Mouse (Mus musculus) lung, adult 2 months (tissue): Measurements from ENCODE around the gene Rap1a. TPM values are rescaled to one million over a fixed set of nuclear protein-coding genes. Genes with fewer than 3 reads are reported as not detected.

Experiments used
- DNase-seq: peaks from one replicate; pipeline ENCODE4 v3.0.0; 2022
- H3K4me1 ChIP-seq: fragments of 200-500 bp; 2 replicates; pipeline ENCODE4 v1.6.1; 2011; ENCODE audit warnings: low read length; ENCODE audit not compliant: control insufficient read depth, insufficient read depth
- H3K4me3 ChIP-seq: fragments of 200-500 bp; replicated peaks from 2 replicates; pipeline ENCODE3; 2011; ENCODE audit warnings: low read depth, mild to moderate bottlenecking, control low read depth, low read length; ENCODE audit errors: extremely low read depth
- CTCF ChIP-seq: fragments of 200-500 bp; IDR thresholded peaks from 2 replicates; pipeline ENCODE4 v1.5.1; 2011; ENCODE audit warnings: mild to moderate bottlenecking, low read length, control low read depth; ENCODE audit not compliant: insufficient read depth
- POLR2A ChIP-seq: fragments of 200-500 bp; IDR thresholded peaks from 2 replicates; pipeline ENCODE4 v1.6.1; 2011; ENCODE audit warnings: low read depth, mild to moderate bottlenecking, control low read depth, low read length, borderline replicate concordance; ENCODE audit errors: extremely low read depth
- WGBS: fragments of 180-500 bp; shearing (Covaris S2); methylation state at CpG from one replicate; pipeline ENCODE4 v1.1.7; 2018; 5-methylcytosine and 5-hydroxymethylcytosine counted together
- polyA plus RNA-seq: library from polyadenylated mRNA; depleted of rRNA; stranded (reverse); fragments of >200 nt; gene quantifications from 2 replicates; pipeline ENCODE4 v1.2.3, GENCODE M21; 2012

Rap1a gene
- polyA plus RNA-seq, 1 experiment = 18.1 TPM

- DNase-seq = no peak
- H3K4me1 ChIP-seq = peaks cover 24% of the 10 kb centered on the region
- TF ChIP-seq POLR2A (no peak), CTCF (no peak)
- WGBS = 76% methylated on average over 11 of the region's 11 CpGs
- H3K4me3 ChIP-seq = no peak overlapping the region
Measured at GRCm38 (mm10) chr3:105806519-105807249, 5.5 kb upstream of the Rap1a start.

- WGBS = 41% methylated on average over 11 of the region's 11 CpGs
- DNase-seq = no peak
- H3K4me1 ChIP-seq = peaks cover 32% of the 10 kb centered on the region
- no peak overlapping the region for H3K4me3 ChIP-seq
- TF ChIP-seq POLR2A (no peak), CTCF (no peak)
Measured at GRCm38 (mm10) chr3:105803600-105803999, 2.5 kb upstream of the Rap1a start.

- DNase-seq = peak; percentile 53
- under 1% methylated on average over 38 of the region's 59 CpGs for WGBS
Measured at GRCm38 (mm10) chr3:105800675-105801190, 403 bp downstream of the Rap1a start.

GRCm38 (mm10) chr3:105800156-105800674 lies 921 bp downstream of the Rap1a start:
- WGBS = under 1% methylated on average over 12 of the region's 12 CpGs
- no peak for TF ChIP-seq CTCF
- TF ChIP-seq POLR2A = no peak
- no peak for DNase-seq
- H3K4me1 ChIP-seq = peaks cover 41% of the 10 kb centered on the region
- peak overlapping the region; percentile 100 for H3K4me3 ChIP-seq

More at GRCm38 (mm10) chr3:105800675-105801190, 403 bp downstream of the Rap1a start:
- TF ChIP-seq POLR2A (peak; percentile 21; the same call in 1 of the 2 replicates), CTCF (no peak)
- H3K4me1 ChIP-seq = peaks cover 41% of the 10 kb centered on the region
- peak overlapping the region; percentile 100 for H3K4me3 ChIP-seq

GRCm38 (mm10) chr3:105799375-105799774 lies 1.8 kb downstream of the Rap1a start:
- Histone ChIP-seq H3K4me3 (peak overlapping the region; percentile 11), H3K4me1 (peaks cover 41% of the 10 kb centered on the region)
- TF ChIP-seq POLR2A (no peak), CTCF (no peak)
- 25% methylated on average over 4 of the region's 4 CpGs for WGBS
- no peak for DNase-seq

- 56% methylated on average over 2 of the region's 2 CpGs for WGBS
- peak overlapping the region; percentile 53 for H3K4me3 ChIP-seq
- DNase-seq = no peak
- H3K4me1 ChIP-seq = peaks cover 37% of the 10 kb centered on the region
- TF ChIP-seq POLR2A (no peak), CTCF (no peak)
Measured at GRCm38 (mm10) chr3:105798770-105799169, 2.4 kb downstream of the Rap1a start.

GRCm38 (mm10) chr3:105797427-105797826 lies 3.7 kb downstream of the Rap1a start:
- 20% methylated on average over 2 of the region's 2 CpGs for WGBS
- Histone ChIP-seq H3K4me1 (peaks cover 24% of the 10 kb centered on the region), H3K4me3 (no peak overlapping the region)
- no peak for DNase-seq
- TF ChIP-seq POLR2A (no peak), CTCF (no peak)

GRCm38 (mm10) chr3:105796761-105797160 lies 4.4 kb downstream of the Rap1a start:
- Histone ChIP-seq H3K4me1 (peaks cover 23% of the 10 kb centered on the region), H3K4me3 (no peak overlapping the region)
- 43% methylated on average over 4 of the region's 4 CpGs for WGBS
- no peak for DNase-seq
- TF ChIP-seq POLR2A = no peak
- TF ChIP-seq CTCF = no peak

GRCm38 (mm10) chr3:105794309-105794708 lies 6.8 kb downstream of the Rap1a start:
- H3K4me1 ChIP-seq = peaks cover 22% of the 10 kb centered on the region
- no peak overlapping the region for H3K4me3 ChIP-seq
- 35% methylated on average over 1 of the region's 1 CpGs for WGBS
- no peak for DNase-seq
- no peak for TF ChIP-seq POLR2A
- no peak for TF ChIP-seq CTCF
